Mouse (Mus musculus): ENCODE data around the gene Lhpp. TPM values are rescaled to one million over a fixed set of nuclear protein-coding genes. Genes with fewer than 3 reads are reported as not detected.

The Lhpp gene
- total and polyA plus RNA-seq, 2 experiments from 2014 or later = 22.9 to 40.1 TPM

GRCm38 (mm10) chr7:132608316-132609020 is 2.0 kb upstream of the Lhpp start:
- H3K36me3 ChIP-seq (replicated peaks; ENCODE audit: control insufficient read depth, insufficient read depth, low read length) = no peaks in the 10 kb centered on the region
- DNase-seq (ENCODE audit: low spot score) (no peak), ATAC-seq (ENCODE audit: insufficient read depth, low read depth) (no peak)
- no peak overlapping the region for H3K4me2 ChIP-seq (ENCODE audit: low read depth, low read length)
- no peaks in the 10 kb centered on the region for H3K9me3 ChIP-seq (replicated peaks; ENCODE audit: control insufficient read depth, low read length)
- H3K4me1 ChIP-seq (ENCODE audit: control insufficient read depth, insufficient read depth) = no peaks in the 10 kb centered on the region
- no peak overlapping the region for H3K4me3 ChIP-seq (ENCODE audit: low read depth, low read length)
- no peak overlapping the region for H3K27ac ChIP-seq (ENCODE audit: low read depth)
- WGBS = 85% methylated on average over 4 of the region's 4 CpGs
- H3K27me3 ChIP-seq (ENCODE audit: control insufficient read depth, insufficient read depth, low read length) = 0 out of 2 replicates have a peak, but pooled peaks cover 4% of the 10 kb centered on the region
- no peak for TF ChIP-seq CTCF (IDR thresholded peaks at IDR 0.05; ENCODE audit: low read depth)
- TF ChIP-seq EP300 (IDR thresholded peaks at IDR 0.05; ENCODE audit: low read depth) = no peak
- H3K9ac ChIP-seq (replicated peaks; ENCODE audit: low read depth, low read length) = no peak overlapping the region

DNA sequence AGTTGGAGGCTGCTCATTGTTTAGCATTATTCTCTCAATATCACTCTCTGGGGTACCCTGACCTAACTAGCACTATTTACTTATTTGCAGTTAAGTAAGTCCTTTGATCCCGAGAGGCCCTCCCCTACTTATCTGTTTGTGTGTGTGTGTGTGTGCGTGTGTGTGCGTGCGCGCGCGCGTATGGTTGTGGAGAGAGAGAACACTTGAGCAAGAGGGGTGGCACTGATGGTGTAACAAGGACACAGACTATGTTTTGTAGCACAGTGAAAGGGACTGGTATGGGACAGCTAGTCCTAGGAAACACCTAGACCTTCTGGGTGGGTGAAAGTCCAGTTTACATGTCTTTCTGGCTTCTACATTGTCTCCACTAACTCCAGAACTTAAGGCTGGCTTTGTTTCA is 1.1 kb downstream of the Lhpp start:
- Histone ChIP-seq H3K36me3 (replicated peaks; ENCODE audit: control insufficient read depth, insufficient read depth, low read length) (no peaks in the 10 kb centered on the region), H3K4me3 (ENCODE audit: low read depth, low read length) (no peak overlapping the region), H3K4me1 (ENCODE audit: control insufficient read depth, insufficient read depth) (no peaks in the 10 kb centered on the region), H3K9ac (replicated peaks; ENCODE audit: low read depth, low read length) (no peak overlapping the region), H3K27me3 (ENCODE audit: control insufficient read depth, insufficient read depth, low read length) (no peaks in the 10 kb centered on the region), H3K27ac (ENCODE audit: low read depth) (no peak overlapping the region), H3K4me2 (ENCODE audit: low read depth, low read length) (no peak overlapping the region), H3K9me3 (replicated peaks; ENCODE audit: control insufficient read depth, low read length) (no peaks in the 10 kb centered on the region)
- DNase-seq (ENCODE audit: low spot score) = no peak
- ATAC-seq (ENCODE audit: insufficient read depth, low read depth) = no peak
- WGBS = 97% methylated on average over 8 of the region's 8 CpGs
- no peak for TF ChIP-seq EP300 (IDR thresholded peaks at IDR 0.05; ENCODE audit: low read depth)
- no peak for TF ChIP-seq CTCF (IDR thresholded peaks at IDR 0.05; ENCODE audit: low read depth)

- TF ChIP-seq CTCF (IDR thresholded peaks at IDR 0.05; ENCODE audit: low read depth) = no peak
- TF ChIP-seq EP300 (IDR thresholded peaks at IDR 0.05; ENCODE audit: low read depth) = no peak
- DNase-seq (ENCODE audit: low spot score) (no peak), ATAC-seq (ENCODE audit: insufficient read depth, low read depth) (no peak)
- Histone ChIP-seq H3K4me1 (ENCODE audit: control insufficient read depth, insufficient read depth) (no peaks in the 10 kb centered on the region), H3K9ac (replicated peaks; ENCODE audit: low read depth, low read length) (no peak overlapping the region; the same call in 1 of the 2 replicates), H3K36me3 (replicated peaks; ENCODE audit: control insufficient read depth, insufficient read depth, low read length) (no peaks in the 10 kb centered on the region), H3K9me3 (replicated peaks; ENCODE audit: control insufficient read depth, low read length) (no peaks in the 10 kb centered on the region), H3K27ac (ENCODE audit: low read depth) (no peak overlapping the region), H3K4me2 (ENCODE audit: low read depth, low read length) (no peak overlapping the region), H3K27me3 (ENCODE audit: control insufficient read depth, insufficient read depth, low read length) (no peaks in the 10 kb centered on the region), H3K4me3 (ENCODE audit: low read depth, low read length) (no peak overlapping the region)
- 31% methylated on average over 3 of the region's 3 CpGs for WGBS
These were observed 4.9 kb downstream of the Lhpp start for GRCm38 (mm10) chr7:132615346-132615745.

DNA sequence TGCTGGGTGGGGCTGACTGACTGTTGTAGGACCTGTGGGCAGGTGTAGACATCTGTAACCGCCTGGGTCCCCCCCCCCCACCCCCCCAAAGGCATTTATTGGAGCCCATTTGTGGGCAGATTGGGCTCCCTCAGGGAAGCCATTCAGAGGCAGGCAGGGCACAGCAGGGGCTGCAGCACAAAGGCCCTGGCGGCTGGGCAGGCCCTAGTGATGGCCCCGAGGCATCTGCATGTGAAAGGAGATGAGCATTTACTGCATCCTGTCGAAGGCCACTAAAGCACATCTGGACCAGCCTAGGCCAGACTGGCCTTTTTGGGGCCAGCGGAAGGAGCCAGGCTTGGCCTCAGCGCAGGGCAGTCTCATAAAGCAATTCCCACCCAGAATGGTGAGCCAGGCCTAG is 6.0 kb downstream of the Lhpp start:
- Histone ChIP-seq H3K4me2 (ENCODE audit: low read depth, low read length) (no peak overlapping the region), H3K9ac (replicated peaks; ENCODE audit: low read depth, low read length) (no peak overlapping the region), H3K4me3 (ENCODE audit: low read depth, low read length) (no peak overlapping the region), H3K27me3 (ENCODE audit: control insufficient read depth, insufficient read depth, low read length) (no peaks in the 10 kb centered on the region), H3K36me3 (replicated peaks; ENCODE audit: control insufficient read depth, insufficient read depth, low read length) (no peaks in the 10 kb centered on the region), H3K9me3 (replicated peaks; ENCODE audit: control insufficient read depth, low read length) (no peaks in the 10 kb centered on the region), H3K4me1 (ENCODE audit: control insufficient read depth, insufficient read depth) (no peaks in the 10 kb centered on the region), H3K27ac (ENCODE audit: low read depth) (no peak overlapping the region)
- DNase-seq (ENCODE audit: low spot score) = no peak
- TF ChIP-seq CTCF (IDR thresholded peaks at IDR 0.05; ENCODE audit: low read depth) (no peak), EP300 (IDR thresholded peaks at IDR 0.05; ENCODE audit: low read depth) (no peak)
- WGBS = 60% methylated on average over 6 of the region's 6 CpGs
- no peak for ATAC-seq (ENCODE audit: insufficient read depth, low read depth)

DNA sequence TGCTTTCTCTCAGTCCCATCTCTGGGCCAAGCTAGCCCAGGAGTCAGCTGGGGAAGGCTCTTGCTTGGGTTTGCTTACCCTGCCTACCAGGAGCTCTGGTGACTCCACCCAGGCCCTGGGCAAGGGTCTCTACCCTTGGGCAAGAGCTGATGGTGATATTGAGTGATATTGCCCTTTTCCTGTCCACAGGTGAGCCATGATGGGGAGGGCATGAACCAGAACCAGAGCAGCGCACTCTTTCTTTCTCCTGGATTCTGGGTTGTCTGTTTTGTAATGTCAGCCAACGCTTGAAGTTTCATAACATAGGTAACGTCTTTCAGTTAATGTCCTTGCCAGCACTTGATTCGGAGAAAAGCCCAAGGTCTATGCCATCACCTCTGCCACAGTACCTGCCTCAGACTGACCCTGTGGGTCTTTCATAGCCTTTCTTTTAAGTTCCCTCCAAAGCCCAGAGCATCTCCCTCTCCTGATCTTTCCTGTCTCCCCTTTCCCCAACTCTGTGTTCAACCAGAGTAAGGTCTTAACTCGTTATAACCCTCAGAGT is 6.7 kb downstream of the Lhpp start:
- no peaks in the 10 kb centered on the region for H3K4me1 ChIP-seq (ENCODE audit: control insufficient read depth, insufficient read depth)
- 88% methylated on average over 5 of the region's 5 CpGs for WGBS
- no peaks in the 10 kb centered on the region for H3K27me3 ChIP-seq (ENCODE audit: control insufficient read depth, insufficient read depth, low read length)
- ATAC-seq (ENCODE audit: insufficient read depth, low read depth) = no peak
- no peak overlapping the region for H3K4me2 ChIP-seq (ENCODE audit: low read depth, low read length)
- TF ChIP-seq CTCF (IDR thresholded peaks at IDR 0.05; ENCODE audit: low read depth) (no peak), EP300 (IDR thresholded peaks at IDR 0.05; ENCODE audit: low read depth) (no peak)
- H3K36me3 ChIP-seq (replicated peaks; ENCODE audit: control insufficient read depth, insufficient read depth, low read length) = no peaks in the 10 kb centered on the region
- no peak overlapping the region for H3K9ac ChIP-seq (replicated peaks; ENCODE audit: low read depth, low read length)
- no peak for DNase-seq (ENCODE audit: low spot score)
- no peaks in the 10 kb centered on the region for H3K9me3 ChIP-seq (replicated peaks; ENCODE audit: control insufficient read depth, low read length)
- no peak overlapping the region for H3K4me3 ChIP-seq (ENCODE audit: low read depth, low read length)
- H3K27ac ChIP-seq (ENCODE audit: low read depth) = no peak overlapping the region

DNA sequence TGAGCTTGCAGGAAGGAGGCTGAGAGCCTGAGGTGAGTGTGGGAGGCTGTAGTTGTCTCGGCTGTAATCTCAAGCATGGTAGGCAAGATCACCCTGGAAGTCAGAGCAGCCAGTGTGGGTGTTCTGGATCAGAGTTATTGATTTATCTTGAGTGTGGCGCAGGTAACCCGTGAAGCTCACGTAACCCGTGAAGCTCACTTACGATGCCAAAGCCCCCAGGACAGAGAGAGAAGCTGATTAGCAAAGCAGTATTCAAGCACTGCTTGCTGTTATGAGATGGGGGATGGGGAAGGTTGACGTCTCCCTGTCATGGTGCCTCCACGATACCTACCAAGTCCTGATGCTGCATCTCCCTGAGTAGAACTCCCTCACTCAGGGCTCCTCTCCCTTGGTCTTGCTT is 9.1 kb downstream of the Lhpp start:
- no peak overlapping the region for H3K4me3 ChIP-seq (ENCODE audit: low read depth, low read length)
- WGBS = 88% methylated on average over 8 of the region's 8 CpGs
- no peaks in the 10 kb centered on the region for H3K4me1 ChIP-seq (ENCODE audit: control insufficient read depth, insufficient read depth)
- no peaks in the 10 kb centered on the region for H3K27me3 ChIP-seq (ENCODE audit: control insufficient read depth, insufficient read depth, low read length)
- H3K27ac ChIP-seq (ENCODE audit: low read depth) = no peak overlapping the region
- TF ChIP-seq CTCF (IDR thresholded peaks at IDR 0.05; ENCODE audit: low read depth) (no peak), EP300 (IDR thresholded peaks at IDR 0.05; ENCODE audit: low read depth) (no peak)
- H3K4me2 ChIP-seq (ENCODE audit: low read depth, low read length) = no peak overlapping the region
- no peak overlapping the region for H3K9ac ChIP-seq (replicated peaks; ENCODE audit: low read depth, low read length)
- no peaks in the 10 kb centered on the region for H3K9me3 ChIP-seq (replicated peaks; ENCODE audit: control insufficient read depth, low read length)
- DNase-seq (ENCODE audit: low spot score) (no peak), ATAC-seq (ENCODE audit: insufficient read depth, low read depth) (no peak)
- H3K36me3 ChIP-seq (replicated peaks; ENCODE audit: control insufficient read depth, insufficient read depth, low read length) = no peaks in the 10 kb centered on the region
